Mouse (Mus musculus): ENCODE data around the gene Gtf3a. TPM values are rescaled to one million over a fixed set of nuclear protein-coding genes. Genes with fewer than 3 reads are reported as not detected.

Gene Gtf3a
- polyA plus RNA-seq, 1 experiment from 2014 or later: 94.7 TPM

DNA sequence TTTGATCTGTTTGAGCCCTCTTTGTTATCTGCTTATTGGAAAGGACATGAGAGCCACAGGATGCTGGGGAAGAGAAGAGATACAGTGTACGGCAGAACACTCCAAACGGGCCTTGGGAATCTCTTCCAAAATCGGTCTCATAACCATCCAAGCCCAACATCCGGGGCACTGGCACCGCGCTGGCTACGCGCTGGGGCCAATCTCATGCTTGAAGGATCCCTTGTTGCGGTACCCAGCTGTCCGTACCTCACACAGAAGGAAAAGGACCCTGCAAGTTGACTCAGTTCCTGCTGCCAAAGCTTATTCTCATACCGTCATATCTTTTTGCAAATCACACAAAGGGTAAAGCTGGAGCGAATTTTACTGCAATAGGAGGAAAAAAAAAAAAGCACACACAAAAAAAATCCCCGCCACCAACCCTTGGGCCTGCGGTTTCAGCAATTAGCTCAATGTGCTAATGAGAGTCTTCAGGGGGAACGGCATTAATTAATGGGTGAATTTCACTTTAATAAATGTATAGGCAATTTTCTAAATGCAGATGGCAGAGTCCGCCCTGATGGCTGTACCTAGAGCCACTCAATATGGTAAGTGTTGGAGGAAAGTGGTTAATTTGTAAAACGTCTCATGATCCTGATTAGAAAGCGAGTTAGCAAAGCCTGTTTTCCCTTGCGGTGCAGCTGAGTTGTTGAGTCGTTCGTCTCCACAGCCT lies 37.4 kb downstream of the Gtf3a start:
- no peak overlapping the region for H3K4me2 ChIP-seq (ENCODE audit: low read depth)
- DNase-seq (ENCODE audit: low spot score): no peak
- no peak overlapping the region for H3K27ac ChIP-seq (ENCODE audit: low read depth, low read length)
- no peaks in the 10 kb centered on the region for H3K4me1 ChIP-seq (ENCODE audit: control insufficient read depth, insufficient read depth, low read length)
- no peaks in the 10 kb centered on the region for H3K27me3 ChIP-seq (ENCODE audit: control insufficient read depth, insufficient read depth, low read length)
- no peaks in the 10 kb centered on the region for H3K9me3 ChIP-seq (ENCODE audit: control insufficient read depth, low read length)
- no peak for ATAC-seq (ENCODE audit: insufficient read depth, low FRiP score, low TSS enrichment)
- no peak overlapping the region for H3K4me3 ChIP-seq (ENCODE audit: low read depth, low read length)
- H3K36me3 ChIP-seq (ENCODE audit: control insufficient read depth, insufficient read depth, low read length): no peaks in the 10 kb centered on the region
- 70% methylated on average over 21 of the region's 21 CpGs for WGBS
- H3K9ac ChIP-seq (ENCODE audit: low read length): no peak overlapping the region

DNA sequence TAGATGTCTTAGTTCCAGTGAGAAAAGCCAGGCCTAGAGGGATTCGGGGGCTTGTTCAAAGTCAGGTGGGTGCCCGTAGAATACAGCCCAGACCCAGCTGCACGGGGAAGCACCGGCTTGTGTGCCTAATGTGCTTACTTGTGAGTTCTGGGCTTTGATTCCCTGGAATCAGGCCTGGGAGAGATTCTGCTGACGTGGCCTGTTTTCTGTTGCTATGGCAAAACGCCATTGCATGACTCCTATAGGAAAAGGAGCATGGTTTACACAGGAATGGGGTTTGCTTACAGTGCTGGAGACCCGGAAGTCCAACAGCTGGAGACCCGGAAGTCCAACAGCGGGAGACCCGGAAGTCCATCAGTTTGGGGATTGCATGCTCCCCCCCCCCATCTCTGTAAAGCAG lies 39.1 kb downstream of the Gtf3a start:
- Histone ChIP-seq H3K9me3 (ENCODE audit: control insufficient read depth, low read length) (no peaks in the 10 kb centered on the region), H3K27me3 (ENCODE audit: control insufficient read depth, insufficient read depth, low read length) (no peaks in the 10 kb centered on the region), H3K4me2 (ENCODE audit: low read depth) (no peak overlapping the region), H3K9ac (ENCODE audit: low read length) (no peak overlapping the region), H3K4me3 (ENCODE audit: low read depth, low read length) (no peak overlapping the region), H3K4me1 (ENCODE audit: control insufficient read depth, insufficient read depth, low read length) (no peaks in the 10 kb centered on the region), H3K36me3 (ENCODE audit: control insufficient read depth, insufficient read depth, low read length) (no peaks in the 10 kb centered on the region), H3K27ac (ENCODE audit: low read depth, low read length) (no peak overlapping the region)
- ATAC-seq (ENCODE audit: insufficient read depth, low FRiP score, low TSS enrichment) (no peak), DNase-seq (ENCODE audit: low spot score) (no peak)
- 90% methylated on average over 10 of the region's 10 CpGs for WGBS

DNA sequence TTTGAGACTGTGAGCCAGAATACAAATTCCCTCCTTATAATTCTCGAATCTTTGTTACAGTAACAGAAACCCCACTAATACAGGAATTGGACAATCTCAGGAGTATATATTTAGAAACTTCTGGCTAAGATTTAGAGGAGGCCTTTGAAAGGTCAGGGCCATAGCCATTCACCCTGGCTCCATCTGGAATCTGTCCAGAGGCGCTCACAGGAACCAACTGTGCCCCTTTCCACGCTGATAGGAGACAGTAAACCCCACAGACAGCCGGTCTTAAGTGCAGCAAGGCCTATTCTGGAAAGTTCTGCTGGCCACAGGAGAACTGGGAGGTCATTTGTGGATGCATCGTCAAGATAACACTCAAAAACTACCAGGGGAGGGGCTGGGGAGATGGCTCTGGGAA lies 40.6 kb downstream of the Gtf3a start:
- Histone ChIP-seq H3K27me3 (ENCODE audit: control insufficient read depth, insufficient read depth, low read length) (no peaks in the 10 kb centered on the region), H3K4me3 (ENCODE audit: low read depth, low read length) (no peak overlapping the region), H3K36me3 (ENCODE audit: control insufficient read depth, insufficient read depth, low read length) (no peaks in the 10 kb centered on the region), H3K9ac (ENCODE audit: low read length) (no peak overlapping the region), H3K4me2 (ENCODE audit: low read depth) (no peak overlapping the region), H3K27ac (ENCODE audit: low read depth, low read length) (no peak overlapping the region), H3K4me1 (ENCODE audit: control insufficient read depth, insufficient read depth, low read length) (no peaks in the 10 kb centered on the region), H3K9me3 (ENCODE audit: control insufficient read depth, low read length) (no peaks in the 10 kb centered on the region)
- WGBS: 81% methylated on average over 5 of the region's 5 CpGs
- no peak for DNase-seq (ENCODE audit: low spot score)
- ATAC-seq (ENCODE audit: insufficient read depth, low FRiP score, low TSS enrichment): no peak

DNA sequence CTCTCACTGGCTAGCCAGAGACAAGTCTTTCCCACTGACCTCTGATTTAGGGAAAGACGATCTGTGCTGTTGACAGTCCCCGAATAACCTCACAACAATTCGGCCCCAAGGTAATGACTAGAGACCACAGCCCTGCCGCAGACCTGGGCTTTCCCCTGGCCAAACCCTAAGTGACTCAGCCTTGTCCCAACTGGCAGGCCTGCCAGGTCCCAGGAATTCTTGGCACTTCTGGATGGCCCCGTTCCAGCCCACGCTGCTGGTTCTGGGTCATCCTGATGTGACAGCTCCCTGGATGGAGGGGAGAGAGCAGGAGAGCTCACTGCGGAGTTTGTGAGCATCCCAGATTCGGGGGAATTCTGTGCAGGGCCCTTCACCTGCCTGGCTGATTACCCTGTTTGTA lies 45.1 kb downstream of the Gtf3a start:
- Histone ChIP-seq H3K4me3 (ENCODE audit: low read depth, low read length) (no peak overlapping the region), H3K27ac (ENCODE audit: low read depth, low read length) (no peak overlapping the region), H3K27me3 (ENCODE audit: control insufficient read depth, insufficient read depth, low read length) (no peaks in the 10 kb centered on the region), H3K4me1 (ENCODE audit: control insufficient read depth, insufficient read depth, low read length) (no peaks in the 10 kb centered on the region), H3K36me3 (ENCODE audit: control insufficient read depth, insufficient read depth, low read length) (no peaks in the 10 kb centered on the region), H3K4me2 (ENCODE audit: low read depth) (no peak overlapping the region), H3K9ac (ENCODE audit: low read length) (no peak overlapping the region), H3K9me3 (ENCODE audit: control insufficient read depth, low read length) (no peaks in the 10 kb centered on the region)
- DNase-seq (ENCODE audit: low spot score) (no peak), ATAC-seq (ENCODE audit: insufficient read depth, low FRiP score, low TSS enrichment) (no peak)
- WGBS: 70% methylated on average over 8 of the region's 8 CpGs

DNA sequence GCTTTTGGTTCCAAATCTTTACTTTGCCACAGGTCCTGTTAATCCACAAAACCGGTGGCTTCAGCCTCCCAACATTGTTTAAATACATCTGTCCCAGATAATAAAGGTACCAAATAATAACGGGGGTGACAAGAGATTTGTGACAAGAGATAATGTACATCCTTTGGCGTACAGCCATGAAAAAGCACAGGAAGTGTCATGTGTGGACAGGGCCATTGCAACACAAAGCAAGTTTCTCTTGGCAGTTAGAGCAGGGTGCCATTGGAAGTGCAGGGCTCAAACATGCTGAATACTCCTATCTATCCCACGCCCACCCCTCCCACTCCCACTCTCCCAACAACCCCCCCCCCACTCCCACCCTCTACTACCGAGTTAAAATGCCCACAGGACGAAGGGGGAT lies 46.5 kb downstream of the Gtf3a start:
- ATAC-seq (ENCODE audit: insufficient read depth, low FRiP score, low TSS enrichment) (no peak), DNase-seq (ENCODE audit: low spot score) (no peak)
- Histone ChIP-seq H3K4me1 (ENCODE audit: control insufficient read depth, insufficient read depth, low read length) (no peaks in the 10 kb centered on the region), H3K27ac (ENCODE audit: low read depth, low read length) (no peak overlapping the region), H3K9ac (ENCODE audit: low read length) (no peak overlapping the region), H3K27me3 (ENCODE audit: control insufficient read depth, insufficient read depth, low read length) (no peaks in the 10 kb centered on the region), H3K36me3 (ENCODE audit: control insufficient read depth, insufficient read depth, low read length) (no peaks in the 10 kb centered on the region), H3K4me2 (ENCODE audit: low read depth) (no peak overlapping the region), H3K4me3 (ENCODE audit: low read depth, low read length) (no peak overlapping the region), H3K9me3 (ENCODE audit: control insufficient read depth, low read length) (no peaks in the 10 kb centered on the region)
- 74% methylated on average over 6 of the region's 6 CpGs for WGBS

DNA sequence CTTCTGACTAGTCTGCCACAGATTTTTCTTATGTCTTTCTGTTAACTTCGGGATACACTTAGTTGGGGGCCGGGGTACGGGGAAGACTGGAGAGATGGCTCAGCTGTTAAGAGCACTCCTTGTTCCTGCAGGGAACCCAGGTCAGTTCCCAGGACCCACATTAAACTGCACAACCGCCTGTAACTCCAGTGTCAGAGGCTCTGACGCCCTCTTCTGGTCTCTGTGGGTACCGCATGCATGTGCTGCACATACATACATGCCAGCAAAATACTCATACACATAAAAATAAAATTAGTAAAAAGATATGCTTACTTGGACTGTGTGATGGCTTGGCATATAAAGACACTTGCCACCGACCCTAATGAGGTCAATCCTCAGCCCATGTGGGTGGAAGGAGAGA lies 48.4 kb downstream of the Gtf3a start:
- Histone ChIP-seq H3K27ac (ENCODE audit: low read depth, low read length) (no peak overlapping the region), H3K9ac (ENCODE audit: low read length) (no peak overlapping the region), H3K27me3 (ENCODE audit: control insufficient read depth, insufficient read depth, low read length) (no peaks in the 10 kb centered on the region), H3K9me3 (ENCODE audit: control insufficient read depth, low read length) (no peaks in the 10 kb centered on the region), H3K4me1 (ENCODE audit: control insufficient read depth, insufficient read depth, low read length) (no peaks in the 10 kb centered on the region), H3K36me3 (ENCODE audit: control insufficient read depth, insufficient read depth, low read length) (no peaks in the 10 kb centered on the region), H3K4me2 (ENCODE audit: low read depth) (no peak overlapping the region), H3K4me3 (ENCODE audit: low read depth, low read length) (no peak overlapping the region)
- no peak for DNase-seq (ENCODE audit: low spot score)
- WGBS: 83% methylated on average over 7 of the region's 7 CpGs
- no peak for ATAC-seq (ENCODE audit: insufficient read depth, low FRiP score, low TSS enrichment)

DNA sequence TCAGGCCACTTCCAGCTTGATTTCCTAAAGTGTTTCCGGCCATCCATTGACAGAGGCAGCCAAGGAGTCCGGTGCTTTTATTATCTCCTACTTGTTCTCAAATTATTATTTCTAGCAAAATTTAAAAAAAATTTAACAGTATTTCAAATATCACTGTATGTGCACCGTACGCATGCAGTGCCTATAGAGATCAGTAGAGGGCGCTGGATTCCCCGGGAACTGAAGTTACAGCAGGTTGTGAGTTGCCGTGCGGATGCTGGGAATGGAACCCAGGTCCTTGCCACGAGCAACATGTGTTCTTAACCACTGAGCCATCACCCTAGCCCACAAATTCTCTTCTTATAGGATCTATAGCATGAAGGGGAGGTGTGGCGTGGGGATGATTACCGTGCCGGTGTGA lies 50.3 kb downstream of the Gtf3a start:
- Histone ChIP-seq H3K36me3 (ENCODE audit: control insufficient read depth, insufficient read depth, low read length) (no peaks in the 10 kb centered on the region), H3K9me3 (ENCODE audit: control insufficient read depth, low read length) (no peaks in the 10 kb centered on the region), H3K4me1 (ENCODE audit: control insufficient read depth, insufficient read depth, low read length) (no peaks in the 10 kb centered on the region), H3K4me2 (ENCODE audit: low read depth) (no peak overlapping the region), H3K27me3 (ENCODE audit: control insufficient read depth, insufficient read depth, low read length) (no peaks in the 10 kb centered on the region), H3K9ac (ENCODE audit: low read length) (no peak overlapping the region), H3K27ac (ENCODE audit: low read depth, low read length) (no peak overlapping the region), H3K4me3 (ENCODE audit: low read depth, low read length) (no peak overlapping the region)
- ATAC-seq (ENCODE audit: insufficient read depth, low FRiP score, low TSS enrichment): no peak
- WGBS: 94% methylated on average over 12 of the region's 12 CpGs
- DNase-seq (ENCODE audit: low spot score): no peak

DNA sequence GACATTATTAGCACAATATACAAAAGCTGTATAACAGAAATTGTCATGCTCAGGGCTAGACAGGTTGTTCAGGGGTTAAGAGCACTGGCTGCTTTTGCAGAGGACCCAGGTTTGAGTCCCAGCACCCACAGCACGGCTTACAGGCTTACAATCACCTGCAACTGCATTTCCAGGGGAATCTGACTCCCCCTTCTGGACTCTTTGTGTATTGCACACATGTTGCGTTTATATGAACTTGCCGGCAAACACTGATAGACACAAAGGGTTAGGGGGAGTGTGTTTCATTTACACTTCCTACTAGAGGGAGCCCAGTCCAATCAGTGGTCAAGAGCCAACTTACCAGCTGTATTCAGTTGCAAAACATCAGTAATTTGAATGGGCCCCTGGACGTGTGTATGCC lies 52.9 kb downstream of the Gtf3a start:
- no peaks in the 10 kb centered on the region for H3K4me1 ChIP-seq (ENCODE audit: control insufficient read depth, insufficient read depth, low read length)
- no peaks in the 10 kb centered on the region for H3K36me3 ChIP-seq (ENCODE audit: control insufficient read depth, insufficient read depth, low read length)
- no peak overlapping the region for H3K4me2 ChIP-seq (ENCODE audit: low read depth)
- H3K27ac ChIP-seq (ENCODE audit: low read depth, low read length): no peak overlapping the region
- DNase-seq (ENCODE audit: low spot score): no peak
- no peak overlapping the region for H3K4me3 ChIP-seq (ENCODE audit: low read depth, low read length)
- 83% methylated on average over 4 of the region's 4 CpGs for WGBS
- H3K9me3 ChIP-seq (ENCODE audit: control insufficient read depth, low read length): no peaks in the 10 kb centered on the region
- ATAC-seq (ENCODE audit: insufficient read depth, low FRiP score, low TSS enrichment): no peak
- H3K27me3 ChIP-seq (ENCODE audit: control insufficient read depth, insufficient read depth, low read length): no peaks in the 10 kb centered on the region
- H3K9ac ChIP-seq (ENCODE audit: low read length): no peak overlapping the region

DNA sequence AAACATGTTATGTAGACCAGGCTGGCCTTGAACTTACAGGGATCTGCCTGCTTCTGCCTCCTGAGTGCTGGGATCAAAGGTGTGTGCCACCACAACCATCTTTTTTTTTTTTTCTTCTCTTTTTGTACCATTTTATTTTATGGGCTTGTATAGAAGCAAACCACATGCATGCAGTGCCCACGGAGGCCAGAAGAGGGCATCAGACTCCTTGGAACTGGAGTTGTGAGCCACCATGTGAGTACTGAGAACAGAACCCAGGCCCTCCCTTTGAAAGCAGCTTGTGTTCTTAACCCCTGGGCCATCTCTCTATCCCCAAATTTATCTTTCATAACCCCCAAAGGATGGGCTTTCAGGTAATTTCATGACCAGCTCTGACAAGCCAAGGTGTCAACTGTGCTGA lies 54.8 kb downstream of the Gtf3a start:
- ATAC-seq (ENCODE audit: insufficient read depth, low FRiP score, low TSS enrichment): no peak
- 55% methylated on average over 1 of the region's 1 CpGs for WGBS

More for the DNA sequence above, 54.8 kb downstream of the Gtf3a start:
- H3K4me3 ChIP-seq (ENCODE audit: low read depth, low read length): no peak overlapping the region
- no peaks in the 10 kb centered on the region for H3K36me3 ChIP-seq (ENCODE audit: control insufficient read depth, insufficient read depth, low read length)
- no peak overlapping the region for H3K4me2 ChIP-seq (ENCODE audit: low read depth)
- no peaks in the 10 kb centered on the region for H3K4me1 ChIP-seq (ENCODE audit: control insufficient read depth, insufficient read depth, low read length)
- H3K9me3 ChIP-seq (ENCODE audit: control insufficient read depth, low read length): no peaks in the 10 kb centered on the region
- H3K9ac ChIP-seq (ENCODE audit: low read length): no peak overlapping the region
- H3K27ac ChIP-seq (ENCODE audit: low read depth, low read length): no peak overlapping the region
- DNase-seq (ENCODE audit: low spot score): no peak
- no peaks in the 10 kb centered on the region for H3K27me3 ChIP-seq (ENCODE audit: control insufficient read depth, insufficient read depth, low read length)
